Mouse (Mus musculus) heart, adult 2 months (tissue): ENCODE measurements around the gene Myo18b. TPM values are rescaled to one million over a fixed set of nuclear protein-coding genes. Genes with fewer than 3 reads are reported as not detected.
A peak's percentile ranks its signal among the peaks of the same experiment; 100 is the strongest.

Source experiments
- DNase-seq, 2 experiments: peaks; one replicate each; pipeline ENCODE4 v3.0.0; 2021
- H3K27ac ChIP-seq: fragments of 200-600 bp; 2 replicates; pipeline ENCODE4 v1.8.1; 2022
- H3K27me3 ChIP-seq: fragments of 200-500 bp; 2 replicates; pipeline ENCODE4 v1.6.1; 2012; ENCODE audit warnings: mild to moderate bottlenecking, low read length, inconsistent platforms, mixed read lengths; ENCODE audit not compliant: control insufficient read depth, insufficient read depth
- H3K36me3 ChIP-seq: fragments of 200-500 bp; 2 replicates; pipeline ENCODE4 v1.6.1; 2012; ENCODE audit warnings: low read length, inconsistent platforms; ENCODE audit not compliant: control insufficient read depth, insufficient read depth
- H3K4me1 ChIP-seq: fragments of 200-500 bp; 2 replicates; pipeline ENCODE4 v1.6.1; 2011; ENCODE audit warnings: low read length; ENCODE audit not compliant: control insufficient read depth, insufficient read depth
- H3K4me3 ChIP-seq: fragments of 200-600 bp; 2 replicates; pipeline ENCODE4 v1.8.1; 2022
- H3K79me2 ChIP-seq: fragments of 200-500 bp; replicated peaks from 2 replicates; pipeline ENCODE4 v1.6.1; 2012; ENCODE audit warnings: mild to moderate bottlenecking, inconsistent platforms, low read length, moderate library complexity, mixed read lengths; ENCODE audit not compliant: control insufficient read depth, insufficient read depth
- H3K9ac ChIP-seq: fragments of 200-500 bp; 2 replicates; pipeline ENCODE4 v1.6.1; 2012; ENCODE audit warnings: low read depth, mild to moderate bottlenecking, control low read depth, inconsistent platforms, low read length, mixed read lengths
- CTCF ChIP-seq: fragments of 200-600 bp; IDR thresholded peaks from 2 replicates; pipeline ENCODE4 v1.8.1; 2022; ENCODE audit warnings: antibody characterized with exemption, mild to moderate bottlenecking, moderate library complexity
- EP300 ChIP-seq: fragments of 200-500 bp; IDR thresholded peaks from 2 replicates; pipeline ENCODE4 v1.6.1; 2011; ENCODE audit warnings: low read depth, low read length, control low read depth; ENCODE audit not compliant: insufficient read depth
- POLR2A ChIP-seq: fragments of 200-500 bp; IDR thresholded peaks from 2 replicates; pipeline ENCODE4 v1.6.1; 2011; ENCODE audit warnings: mild to moderate bottlenecking, low read depth, low read length, control low read depth; ENCODE audit not compliant: insufficient read depth
- WGBS: fragments of 180-500 bp; shearing (Covaris S2); methylation state at CpG from one replicate; pipeline ENCODE4 v1.1.7; 2018; 5-methylcytosine and 5-hydroxymethylcytosine counted together
- intact Hi-C: fragments of 180-260 bp; cut with DNase I; formaldehyde crosslinking; loops from one replicate; pipeline ENCODE4 v1.15.1; 2025
- polyA plus RNA-seq: library from polyadenylated mRNA; depleted of rRNA; stranded (reverse); fragments of >200 nt; gene quantifications from 2 replicates; pipeline ENCODE4 v1.2.3, GENCODE M21; 2012
- total RNA-seq, 2 experiments: library from RNA; stranded (reverse); gene quantifications; 2 replicates each; pipeline ENCODE4 v1.2.3; 2021

Gene Myo18b
- total and polyA plus RNA-seq, 3 experiments = 74.3 to 235 (median 198) TPM

GRCm38 (mm10) chr5:112932878-112933567 is 36.9 kb upstream of the Myo18b start:
- no peaks in the 10 kb centered on the region for H3K79me2 ChIP-seq
- no peak overlapping the region for H3K4me3 ChIP-seq
- H3K36me3 ChIP-seq = no peaks in the 10 kb centered on the region
- WGBS = 60% methylated on average over 11 of the region's 11 CpGs
- peak in 1 of 2 experiments; percentile 41 for DNase-seq
- intact Hi-C loops = no loop called here
- H3K27me3 ChIP-seq = no peaks in the 10 kb centered on the region
- no peaks in the 10 kb centered on the region for H3K4me1 ChIP-seq
- H3K9ac ChIP-seq = no peak overlapping the region
- TF ChIP-seq POLR2A (no peak), EP300 (peak; percentile 70), CTCF (peak; percentile 51)
- H3K27ac ChIP-seq = no peak overlapping the region

DNA sequence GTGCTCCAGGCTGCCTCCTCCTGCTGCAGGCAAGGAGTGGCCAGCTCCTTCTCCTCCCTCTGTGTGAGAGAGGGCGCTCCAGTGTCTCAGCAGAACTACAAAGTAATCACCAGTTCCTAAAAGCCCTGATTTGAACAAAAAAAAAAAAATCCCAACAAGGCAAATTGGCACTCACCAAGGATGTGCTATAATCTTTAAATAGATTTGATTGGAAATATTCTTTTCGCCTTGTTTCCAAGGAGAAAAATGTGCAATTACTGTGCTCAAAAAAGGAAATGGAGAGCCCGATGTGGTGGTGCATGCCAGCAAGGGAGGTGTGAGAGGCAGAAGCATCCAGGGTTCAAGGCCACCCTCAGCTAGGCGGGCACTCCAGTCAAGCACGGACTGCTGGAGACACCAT is 35.7 kb upstream of the Myo18b start:
- WGBS = 86% methylated on average over 5 of the region's 5 CpGs
- Histone ChIP-seq H3K27ac (no peak overlapping the region), H3K4me1 (no peaks in the 10 kb centered on the region), H3K4me3 (no peak overlapping the region), H3K9ac (no peak overlapping the region), H3K79me2 (no peaks in the 10 kb centered on the region), H3K27me3 (no peaks in the 10 kb centered on the region), H3K36me3 (no peaks in the 10 kb centered on the region)
- no peak for TF ChIP-seq CTCF
- no peak for TF ChIP-seq POLR2A
- no peak for TF ChIP-seq EP300
- no peak for DNase-seq
- intact Hi-C loops = no loop called here

DNA sequence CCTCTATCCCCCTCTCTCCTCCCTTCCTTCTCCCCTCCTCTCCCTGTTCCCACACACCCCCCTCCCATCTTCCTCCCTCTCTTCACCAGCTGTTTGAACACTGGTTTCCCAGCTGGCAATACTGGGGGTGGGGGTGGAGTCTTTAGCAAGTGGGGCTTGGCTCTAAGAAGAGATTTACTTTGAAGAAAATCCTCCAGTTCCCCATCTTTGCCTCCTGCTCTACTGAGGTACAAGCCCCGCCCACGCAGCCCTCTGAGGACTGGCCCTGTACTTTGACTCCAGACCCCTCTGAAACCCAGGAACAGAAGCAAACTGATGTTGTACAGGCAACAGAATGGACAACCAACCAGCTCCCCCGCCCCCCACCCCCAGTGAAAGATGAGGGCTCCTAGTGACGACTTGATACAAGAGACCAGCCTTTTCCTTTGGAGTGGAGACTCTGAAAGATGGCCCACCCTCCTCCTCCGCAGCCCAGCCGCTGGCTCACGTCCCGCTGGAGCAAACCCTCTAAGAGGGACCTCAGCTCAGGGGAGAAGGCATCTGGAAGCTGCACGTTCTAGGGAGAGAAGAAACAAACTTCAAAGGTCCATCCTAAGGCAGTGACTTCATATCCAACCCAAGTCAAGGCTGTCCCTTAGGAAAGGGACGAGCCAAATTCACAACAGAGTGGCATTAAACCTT is 32.2 kb upstream of the Myo18b start:
- intact Hi-C loops = no loop called here
- Histone ChIP-seq H3K27me3 (no peaks in the 10 kb centered on the region), H3K4me3 (no peak overlapping the region), H3K36me3 (no peaks in the 10 kb centered on the region), H3K79me2 (no peaks in the 10 kb centered on the region), H3K9ac (no peak overlapping the region), H3K27ac (no peak overlapping the region), H3K4me1 (no peaks in the 10 kb centered on the region)
- no peak for DNase-seq
- no peak for TF ChIP-seq CTCF
- TF ChIP-seq POLR2A = no peak
- TF ChIP-seq EP300 = no peak
- WGBS = 61% methylated on average over 10 of the region's 10 CpGs

GRCm38 (mm10) chr5:112925422-112925821 is 29.3 kb upstream of the Myo18b start:
- WGBS = 96% methylated on average over 5 of the region's 5 CpGs
- H3K4me1 ChIP-seq = no peaks in the 10 kb centered on the region

DNA sequence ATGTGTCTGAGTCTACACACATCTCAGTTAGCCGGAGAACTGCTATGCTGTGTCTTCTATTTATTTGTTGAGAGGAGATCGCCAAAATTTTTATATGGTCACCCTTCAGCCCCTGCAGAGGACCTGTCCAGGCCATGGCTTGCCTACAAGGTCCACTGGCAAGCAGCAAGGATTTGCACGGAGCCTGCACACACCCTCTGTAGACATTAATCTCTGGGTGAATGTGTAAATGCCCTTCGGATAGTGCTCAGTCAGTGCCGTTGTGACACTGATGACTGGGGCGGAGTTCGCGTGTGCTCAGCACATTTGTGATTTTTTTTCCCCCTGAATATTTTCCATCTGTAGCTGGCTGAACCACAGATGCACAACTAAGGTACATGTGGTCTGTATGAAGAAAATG is 28.6 kb upstream of the Myo18b start:
- no peaks in the 10 kb centered on the region for H3K79me2 ChIP-seq
- no peaks in the 10 kb centered on the region for H3K27me3 ChIP-seq
- DNase-seq = no peak
- H3K27ac ChIP-seq = no peak overlapping the region
- no peak overlapping the region for H3K9ac ChIP-seq
- intact Hi-C loops = loop anchor here (5.0 kb wide), 1 partner anchor 48 kb away; no protein-coding TSS in a partner anchor
- H3K4me1 ChIP-seq = no peaks in the 10 kb centered on the region
- H3K36me3 ChIP-seq = no peaks in the 10 kb centered on the region
- TF ChIP-seq EP300 = no peak
- no peak for TF ChIP-seq CTCF
- TF ChIP-seq POLR2A = no peak
- WGBS = 87% methylated on average over 8 of the region's 8 CpGs
- H3K4me3 ChIP-seq = no peak overlapping the region

More at GRCm38 (mm10) chr5:112925422-112925821, 29.3 kb upstream of the Myo18b start:
- Histone ChIP-seq H3K27ac (no peak overlapping the region), H3K4me3 (no peak overlapping the region), H3K79me2 (no peaks in the 10 kb centered on the region), H3K27me3 (no peaks in the 10 kb centered on the region), H3K9ac (no peak overlapping the region), H3K36me3 (no peaks in the 10 kb centered on the region)
- TF ChIP-seq POLR2A = no peak
- no peak for TF ChIP-seq EP300
- TF ChIP-seq CTCF = no peak
- no peak for DNase-seq
- intact Hi-C loops = no loop called here

- DNase-seq = no peak
- no peak overlapping the region for H3K27ac ChIP-seq
- no peaks in the 10 kb centered on the region for H3K4me1 ChIP-seq
- H3K36me3 ChIP-seq = no peaks in the 10 kb centered on the region
- intact Hi-C loops = loop anchor here (5.0 kb wide), 1 partner anchor 47 kb away; no protein-coding TSS in a partner anchor
- no peak for TF ChIP-seq EP300
- no peak for TF ChIP-seq CTCF
- no peak for TF ChIP-seq POLR2A
- H3K79me2 ChIP-seq = no peaks in the 10 kb centered on the region
- no peaks in the 10 kb centered on the region for H3K27me3 ChIP-seq
- 87% methylated on average over 14 of the region's 14 CpGs for WGBS
- H3K4me3 ChIP-seq = no peak overlapping the region
- 0 out of 2 replicates have a peak overlapping the region, but pooled peaks have one; percentile 9 for H3K9ac ChIP-seq
These were observed 27.7 kb upstream of the Myo18b start for GRCm38 (mm10) chr5:112923841-112924240.
